Mouse (Mus musculus) layer of hippocampus, adult 18-20 months (tissue): ENCODE results near the gene Mrgprh. TPM values are rescaled to one million over a fixed set of nuclear protein-coding genes. Genes with fewer than 3 reads are reported as not detected.
"Not testable (repeated sequence)": the region's sequence is repeated elsewhere in the genome, so short reads cannot be mapped to it uniquely, and the experiment has no call there.

Experiments used
- DNase-seq, 2 experiments: peaks; one replicate each; pipeline ENCODE4 v3.0.0; 2022; ENCODE audit warnings: low spot score in 2 of 2
- total RNA-seq, 2 experiments: library from RNA; stranded (reverse); gene quantifications; 2 replicates each; pipeline ENCODE4 v1.2.3; 2021

Gene Mrgprh
- total RNA-seq, 2 experiments from 2014 or later: not detected

GRCm38 (mm10) chr17:12868043-12868442 lies 7.8 kb upstream of the Mrgprh start, which contains the start of gene Mas1:
Gene Mas1, minus strand, starts transcription at chr17:12868143.
- DNase-seq: no peak

DNA sequence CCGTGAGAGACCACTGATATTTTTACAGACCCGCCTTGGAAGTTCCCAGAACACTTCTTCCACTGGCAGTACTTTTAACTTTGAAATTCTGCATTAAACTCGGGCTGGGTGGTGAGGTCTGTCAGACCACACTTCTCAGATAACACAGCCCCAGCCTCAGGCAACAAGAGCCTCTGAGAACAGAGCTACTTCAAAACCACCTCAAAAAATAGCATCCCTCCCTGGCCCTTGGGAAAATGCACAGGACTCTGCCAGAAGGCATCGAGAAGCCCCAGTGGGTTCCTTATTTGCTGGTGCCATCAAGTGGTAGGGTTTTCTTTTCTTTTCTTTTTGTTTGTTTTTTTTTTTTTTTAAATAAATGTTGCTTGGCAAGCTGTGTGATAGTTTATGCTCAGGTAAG lies 7.2 kb upstream of the Mrgprh start:
- no peak for DNase-seq

- peak; percentile 47 to 77 for DNase-seq
These were observed 3.4 kb upstream of the Mrgprh start for GRCm38 (mm10) chr17:12872275-12873028.

DNA sequence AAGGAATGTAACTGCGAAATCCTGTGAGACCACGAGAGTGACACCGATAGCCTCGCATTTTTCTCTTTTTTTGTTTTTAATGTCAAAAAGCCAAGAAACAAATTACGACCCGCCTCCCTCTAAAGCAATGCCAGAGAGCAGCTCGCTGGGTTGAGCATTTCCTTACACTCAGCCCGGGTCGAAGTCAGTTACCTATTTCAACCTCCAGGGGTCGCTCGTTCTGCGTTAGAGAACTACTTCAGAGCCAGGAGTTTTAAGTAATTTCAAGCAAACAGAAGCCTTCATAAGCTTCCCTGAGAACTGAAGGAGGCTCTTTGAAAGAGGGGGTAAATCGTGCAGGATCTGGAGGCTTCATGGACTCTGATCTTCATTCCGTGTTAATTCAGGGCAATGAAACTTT lies 4.3 kb downstream of the Mrgprh start:
- peak; percentile 64 to 95 for DNase-seq

DNA sequence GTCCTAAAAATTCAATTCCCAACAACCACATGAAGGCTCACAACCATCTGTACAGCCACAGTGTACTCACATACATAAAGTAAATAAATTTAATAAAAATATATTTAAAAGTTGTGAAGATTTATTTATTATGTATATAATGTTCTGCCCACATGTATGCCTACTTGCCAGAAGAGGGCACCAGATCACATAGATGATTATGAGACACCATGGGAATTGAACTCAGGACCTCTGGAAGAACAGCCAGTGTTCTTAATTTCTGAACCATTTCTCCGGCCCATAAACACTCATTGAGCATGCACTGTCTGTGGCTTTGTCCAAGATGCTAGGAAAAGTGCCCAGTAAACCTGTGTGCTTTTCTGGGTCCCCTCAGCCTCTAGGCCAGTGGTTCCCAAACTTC lies 5.4 kb downstream of the Mrgprh start:
- no peak for DNase-seq

DNA sequence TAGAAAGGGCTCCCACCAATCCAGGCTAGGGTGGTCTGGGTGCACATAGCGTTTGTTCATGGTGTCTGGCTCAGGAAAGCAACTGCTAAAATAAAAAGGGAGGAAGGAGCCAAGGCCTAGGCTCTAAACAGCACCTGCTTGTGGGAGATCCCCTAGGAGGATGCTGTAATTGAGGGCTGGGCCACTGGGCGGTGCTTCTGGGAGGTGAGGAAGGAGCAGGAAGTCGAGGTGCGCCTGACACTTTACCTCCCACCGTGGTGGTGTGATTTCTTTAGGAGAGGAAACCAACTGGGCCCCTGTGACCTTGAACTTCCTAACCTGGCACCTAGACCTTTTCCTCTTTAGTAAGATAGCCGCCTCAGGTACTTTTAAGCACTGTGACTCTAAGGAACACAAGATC lies 10.8 kb downstream of the Mrgprh start:
- DNase-seq: no peak

- DNase-seq: no peak
These were observed 11.4 kb downstream of the Mrgprh start for GRCm38 (mm10) chr17:12887021-12887775.

DNA sequence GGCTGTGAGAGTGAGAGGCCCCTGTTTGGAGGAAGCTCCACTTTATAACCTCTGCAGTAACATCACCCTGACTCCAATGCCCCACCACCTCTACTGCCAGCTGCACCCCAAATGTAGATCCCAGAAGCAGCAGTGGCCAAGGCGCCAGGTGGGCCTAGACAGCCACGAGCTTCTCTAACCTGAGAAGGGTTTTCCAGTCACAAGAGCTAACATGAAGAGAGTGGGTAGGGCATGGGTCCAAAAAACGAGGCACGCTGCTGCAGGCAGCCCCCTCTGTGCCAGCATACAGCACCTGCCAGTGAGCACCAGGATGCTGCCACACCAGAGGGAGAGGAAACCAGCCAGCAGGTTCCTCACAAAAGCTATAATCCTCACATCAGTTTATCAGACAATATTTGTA lies 15.2 kb downstream of the Mrgprh start:
- DNase-seq: no peak

- DNase-seq: no peak
These were observed 16.2 kb downstream of the Mrgprh start for GRCm38 (mm10) chr17:12892033-12892432.

- no peak for DNase-seq
These were observed 21.8 kb downstream of the Mrgprh start for GRCm38 (mm10) chr17:12897674-12898073.

- not testable (repeated sequence) for DNase-seq
These were observed 22.8 kb downstream of the Mrgprh start for GRCm38 (mm10) chr17:12898607-12899006.

- no peak for DNase-seq
These were observed 26.5 kb downstream of the Mrgprh start for GRCm38 (mm10) chr17:12902291-12902690.

- DNase-seq: no peak
These were observed 27.8 kb downstream of the Mrgprh start for GRCm38 (mm10) chr17:12903372-12904333.

- DNase-seq: no peak
These were observed 28.5 kb downstream of the Mrgprh start for GRCm38 (mm10) chr17:12904349-12904748.

DNA sequence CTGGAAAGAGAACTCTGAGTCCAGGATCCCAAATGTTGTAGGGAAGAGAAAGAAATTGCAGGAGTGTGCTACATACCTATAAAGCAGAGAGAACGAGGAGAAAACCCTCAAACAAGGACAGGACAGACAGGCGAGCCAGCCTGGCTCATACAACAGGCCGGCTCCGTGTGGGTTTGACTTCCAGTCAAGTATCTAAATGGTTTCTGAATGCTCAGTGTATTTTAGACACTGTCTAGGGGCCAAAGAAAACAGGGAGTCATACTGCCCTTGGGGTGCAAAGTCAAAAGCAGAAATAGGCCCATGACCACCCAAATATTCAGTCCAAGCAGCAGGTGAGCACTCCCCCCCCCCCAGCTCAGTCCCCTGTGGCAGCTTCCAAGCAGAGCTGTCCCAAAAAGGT lies 30.0 kb downstream of the Mrgprh start:
- no peak for DNase-seq

DNA sequence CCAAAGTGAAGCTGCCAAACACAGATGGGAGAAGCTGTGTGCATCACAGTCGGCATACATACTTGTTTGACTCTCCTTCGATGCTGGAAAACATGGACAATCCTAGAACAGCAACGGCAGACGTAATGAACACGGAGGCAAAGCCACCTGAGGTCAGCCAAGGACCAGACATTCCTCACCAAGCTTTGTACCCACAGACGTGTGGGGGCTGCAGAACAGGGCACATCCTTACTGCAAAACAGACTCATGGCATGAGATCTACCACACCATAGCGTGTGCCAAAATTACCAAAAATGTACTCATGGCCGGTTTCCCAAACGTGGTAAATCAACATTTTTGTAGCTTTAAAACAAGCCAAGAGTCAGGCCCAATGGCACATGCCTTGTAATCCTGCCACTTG lies 30.6 kb downstream of the Mrgprh start:
- DNase-seq: peak in 1 of 2 experiments; percentile 15

DNA sequence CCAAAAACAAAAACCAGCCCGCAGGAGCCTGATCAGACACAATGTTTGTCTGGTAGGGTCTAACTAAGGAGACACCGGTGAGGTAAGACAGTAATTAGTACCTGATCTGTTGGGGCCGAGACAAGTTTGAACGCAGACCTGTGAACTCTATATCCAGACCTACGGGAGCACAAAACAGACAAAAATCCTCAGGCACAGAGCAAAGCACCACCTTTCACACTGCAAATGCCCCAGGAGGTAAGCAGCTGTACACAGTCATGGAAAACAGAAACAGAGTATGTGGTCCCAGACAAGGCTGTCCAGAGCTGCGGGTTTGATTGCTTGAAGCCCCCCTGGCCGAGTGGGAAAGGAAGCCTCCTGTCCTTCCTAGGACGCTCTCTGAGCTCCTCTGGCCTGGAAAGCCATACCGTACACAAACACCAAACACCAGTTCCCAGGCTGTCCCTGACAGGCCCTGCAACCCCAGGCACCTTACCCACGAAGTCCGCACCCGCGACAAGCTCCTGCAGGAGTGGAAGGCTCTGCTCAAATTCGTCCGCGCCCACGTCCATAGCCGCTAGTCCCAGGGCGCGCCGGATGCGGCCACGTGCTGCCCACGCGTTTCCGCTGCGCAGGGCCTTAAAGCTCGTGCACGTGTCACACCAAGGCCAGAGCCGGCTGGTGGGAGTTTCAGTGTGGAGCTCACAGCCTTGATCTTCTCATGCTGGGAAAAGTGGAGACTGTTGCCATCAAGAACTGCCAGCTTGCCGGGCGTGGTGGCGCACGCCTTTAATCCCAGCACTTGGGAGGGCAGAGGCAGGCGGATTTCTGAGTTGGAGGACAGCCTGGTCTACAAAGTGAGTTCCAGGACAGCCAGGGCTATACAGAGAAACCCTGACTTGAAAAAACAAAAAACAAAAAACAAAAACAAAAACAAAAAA lies 33.8 kb downstream of the Mrgprh start, which contains the start of gene Pnldc1:
Gene Pnldc1, minus strand, starts transcription at position 870 of the 920 bp plus-strand sequence.
- DNase-seq: no peak

- no peak for DNase-seq
These were observed 34.6 kb downstream of the Mrgprh start for GRCm38 (mm10) chr17:12910391-12910790.

GRCm38 (mm10) chr17:12915488-12915880 lies 39.6 kb downstream of the Mrgprh start, which contains the start of gene Tcp1:
Gene Tcp1, plus strand, starts transcription at chr17:12915701.
- DNase-seq: no peak
